Mouse (Mus musculus): ENCODE results near the gene Cd302.

Gene Cd302

GRCm38 (mm10) chr2:60252782-60253181 is 31.5 kb downstream of the Cd302 start:
- no peak for DNase-seq

GRCm38 (mm10) chr2:60234506-60234905 is 49.8 kb downstream of the Cd302 start:
- DNase-seq, result no peak

GRCm38 (mm10) chr2:60233147-60233546 is 51.1 kb downstream of the Cd302 start:
- DNase-seq, result no peak

GRCm38 (mm10) chr2:60230361-60230760 is 53.9 kb downstream of the Cd302 start:
- DNase-seq, result no peak

- no peak for DNase-seq
Observed at GRCm38 (mm10) chr2:60228470-60228869, 55.8 kb downstream of the Cd302 start.

GRCm38 (mm10) chr2:60223489-60223888 is 60.8 kb downstream of the Cd302 start:
- DNase-seq, result no peak

- no peak for DNase-seq
Observed at GRCm38 (mm10) chr2:60221954-60222353, 62.3 kb downstream of the Cd302 start.

- DNase-seq, result no peak
Observed at GRCm38 (mm10) chr2:60221236-60221635, 63.1 kb downstream of the Cd302 start.

GRCm38 (mm10) chr2:60217620-60218019 is 66.7 kb downstream of the Cd302 start:
- no peak for DNase-seq

- no peak for DNase-seq
Observed at GRCm38 (mm10) chr2:60216547-60217153, 67.6 kb downstream of the Cd302 start.

GRCm38 (mm10) chr2:60214683-60215082 is 69.6 kb downstream of the Cd302 start:
- DNase-seq, result no peak

- DNase-seq, result no peak
Observed at GRCm38 (mm10) chr2:60212488-60212887, 71.8 kb downstream of the Cd302 start.

- no peak for DNase-seq
Observed at GRCm38 (mm10) chr2:60210821-60211220, 73.5 kb downstream of the Cd302 start.

- DNase-seq, result peak; percentile 91
Observed at GRCm38 (mm10) chr2:60209703-60210651, 74.3 kb downstream of the Cd302 start, which contains the start of the genes Baz2b and March7. TSS of gene Baz2b (minus strand) at chr2:60209839. TSS of gene March7 (plus strand) at chr2:60209887.

- DNase-seq, result peak; percentile 66
Observed at GRCm38 (mm10) chr2:60209122-60209611, 75.1 kb downstream of the Cd302 start.

- DNase-seq, result no peak
Observed at GRCm38 (mm10) chr2:60205795-60206194, 78.5 kb downstream of the Cd302 start.

- no peak for DNase-seq
Observed at GRCm38 (mm10) chr2:60204162-60204561, 80.1 kb downstream of the Cd302 start.

GRCm38 (mm10) chr2:60203733-60204132 is 80.6 kb downstream of the Cd302 start:
- DNase-seq, result no peak

GRCm38 (mm10) chr2:60202900-60203530 is 81.3 kb downstream of the Cd302 start:
- DNase-seq, result no peak
